In genomic region chr1:80390366-80390765, GRCm38 (mm10) we compare ENCODE assay signal across 16 mouse cellular contexts.
"Had no signal": no experiment of that assay in that cellular context is flagged by ENCODE, and none has a peak within 500 bp of the region (broad histone marks: within the 10 kb centered on the region; RNA-seq: fewer than 3 reads in every experiment).

No protein-coding gene starts in this region.

- H3K27ac ChIP-seq: kidney, postnatal 0 days; liver, embryonic 15.5 days; midbrain, embryonic 10.5 days; neural tube, embryonic 15.5 days; stomach, postnatal 0 days had no signal

- H3K9ac ChIP-seq: liver, embryonic 15.5 days; neural tube, embryonic 15.5 days had no signal

- H3K4me3 ChIP-seq: liver, embryonic 15.5 days; midbrain, embryonic 10.5 days; myocyte; neural tube, embryonic 15.5 days had no signal

- H3K9me3 ChIP-seq: liver, embryonic 15.5 days; midbrain, embryonic 10.5 days; neural tube, embryonic 15.5 days had no signal

- ATAC-seq: lung, postnatal 0 days had no signal

- H3K4me1 ChIP-seq: liver, embryonic 15.5 days; midbrain, embryonic 10.5 days; neural tube, embryonic 15.5 days had no signal

- H3K36me3 ChIP-seq: liver, embryonic 15.5 days; midbrain, embryonic 10.5 days; neural tube, embryonic 15.5 days had no signal

- H3K27me3 ChIP-seq: liver, embryonic 15.5 days; neural tube, embryonic 15.5 days had no signal

- DNase-seq: layer of hippocampus, adult 9-11 months; layer of hippocampus, postnatal 36 days; left cerebral cortex, postnatal 4 days; lung, adult 2 months; lung, postnatal 36 days; midbrain, embryonic 14.5 days; thymus, adult 18-20 months; thymus, postnatal 25 days had no signal

- H3K4me2 ChIP-seq: liver, embryonic 11.5 days; liver, embryonic 15.5 days; neural tube, embryonic 15.5 days had no signal
